Mouse (Mus musculus): ENCODE data around the gene Nell1.

Gene Nell1

DNA sequence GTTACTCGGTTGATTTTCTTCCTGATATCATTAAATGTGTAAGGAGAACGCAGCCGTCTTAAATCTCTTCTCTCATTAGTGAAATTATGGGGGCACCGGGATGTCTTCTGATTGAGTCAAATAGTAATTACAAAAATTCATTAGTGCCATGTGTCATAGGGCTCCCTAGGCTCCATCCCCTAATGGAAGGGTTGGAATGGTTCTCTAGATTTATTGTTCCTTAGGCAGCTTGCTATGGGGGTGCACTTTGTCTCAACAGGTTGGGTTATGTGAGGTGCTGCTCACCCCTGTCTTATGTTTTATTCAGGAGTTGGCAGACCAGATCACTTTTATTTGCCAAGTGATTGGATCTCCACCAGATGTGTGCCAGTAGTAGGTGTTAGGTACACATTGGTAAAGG lies 75.5 kb downstream of the Nell1 start:
- CTCF ChIA-PET: no interaction called here

DNA sequence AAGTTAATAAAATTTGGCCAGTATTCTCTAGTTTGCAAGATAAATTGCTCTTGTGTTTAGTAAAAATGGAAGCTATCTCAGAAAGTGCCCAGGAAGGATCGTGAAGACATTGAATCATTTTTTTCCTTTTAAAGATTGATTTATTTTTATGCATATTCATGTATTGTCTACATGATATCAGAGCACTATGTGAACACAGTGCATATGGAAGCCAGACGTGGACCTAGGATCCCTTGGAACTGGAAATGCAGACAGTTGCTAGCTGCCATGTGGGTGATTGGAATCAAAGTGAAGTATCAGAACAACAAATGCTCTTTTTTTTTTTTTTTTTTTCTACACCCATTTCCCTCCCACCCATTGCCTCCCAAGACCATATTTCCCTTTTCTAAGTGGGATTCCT lies 79.0 kb downstream of the Nell1 start:
- CTCF ChIA-PET: no interaction called here

DNA sequence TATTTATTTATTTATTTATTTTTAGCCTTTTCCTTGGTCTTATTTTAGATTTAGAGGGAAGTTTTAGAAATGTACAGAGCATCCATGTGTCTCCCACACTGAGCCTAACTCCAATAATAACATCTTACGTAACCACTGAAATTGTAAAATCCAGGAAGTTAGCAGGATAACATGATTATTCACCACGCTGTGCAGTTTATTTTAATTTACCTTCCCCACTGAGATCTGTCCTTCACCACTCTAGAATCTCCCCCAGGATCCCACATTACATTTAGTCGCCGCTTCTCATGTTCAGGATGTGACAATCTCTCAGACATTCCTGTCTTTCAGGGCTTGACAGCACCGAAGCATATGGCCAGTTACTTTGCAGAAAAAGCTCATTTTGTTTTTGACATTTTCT lies 119.8 kb downstream of the Nell1 start:
- CTCF ChIA-PET: no interaction called here

- CTCF ChIA-PET: no interaction called here
These were observed 131.1 kb downstream of the Nell1 start for GRCm38 (mm10) chr7:50105612-50106321.

DNA sequence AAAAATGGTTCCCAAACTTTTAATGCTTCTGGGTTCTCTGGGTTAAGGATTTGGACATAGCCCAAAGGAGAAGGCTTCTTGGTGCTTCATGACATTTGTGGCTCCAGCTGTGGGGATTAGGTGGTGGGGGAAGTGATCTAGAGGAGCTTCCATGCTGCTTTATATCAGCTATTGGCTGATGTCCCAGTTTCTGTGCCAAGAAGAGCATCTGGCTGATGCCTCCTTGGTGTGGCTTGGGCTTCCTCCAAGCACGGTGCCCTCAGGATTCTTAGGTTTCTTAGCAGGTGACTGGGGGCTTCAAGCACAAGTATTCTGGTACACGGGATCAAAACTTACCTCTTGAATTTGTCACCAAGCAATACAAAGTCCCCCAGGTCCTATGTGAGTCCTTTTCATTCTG lies 132.6 kb downstream of the Nell1 start:
- CTCF ChIA-PET: no interaction called here

- CTCF ChIA-PET: no interaction called here
These were observed 143.7 kb downstream of the Nell1 start for GRCm38 (mm10) chr7:50118348-50118747.

DNA sequence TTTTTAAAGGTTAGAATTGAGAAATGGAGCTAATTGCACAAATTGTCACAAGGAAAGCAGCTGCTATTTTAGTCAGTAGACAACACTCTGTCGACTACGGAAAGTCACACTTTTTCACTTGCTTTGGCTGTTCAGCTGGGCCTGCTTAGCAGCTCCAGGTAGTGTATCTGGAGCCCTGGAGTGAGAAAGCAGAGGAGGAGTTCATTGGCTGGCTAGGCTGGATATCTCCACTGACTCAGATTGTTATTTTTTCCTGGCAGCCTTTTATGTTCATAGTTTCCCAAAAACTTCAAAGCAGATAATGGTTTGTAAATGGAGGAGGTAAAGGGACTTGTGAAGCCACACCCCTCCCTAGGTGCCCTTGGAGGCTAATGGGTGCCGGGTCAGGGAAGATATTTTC lies 163.0 kb downstream of the Nell1 start:
- CTCF ChIA-PET: no interaction called here

DNA sequence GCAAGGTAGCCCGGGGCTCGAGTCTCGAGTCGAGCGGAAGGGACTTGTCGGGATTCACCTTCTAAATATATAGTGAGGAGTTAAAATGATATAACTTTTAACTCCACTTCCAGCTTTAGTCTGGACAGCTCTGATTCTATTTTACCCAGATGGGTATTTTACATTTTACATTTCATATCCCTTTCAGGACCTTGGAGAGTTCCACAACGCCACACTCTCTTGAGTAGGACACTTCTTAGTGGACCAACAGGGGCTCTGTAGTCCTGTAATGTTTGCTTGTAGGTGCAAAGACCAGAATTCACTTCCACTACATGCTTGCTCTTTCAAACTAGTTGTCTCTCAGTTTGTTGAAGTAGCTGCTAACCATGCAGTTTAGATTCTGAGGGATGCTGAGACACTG lies 174.7 kb downstream of the Nell1 start:
- CTCF ChIA-PET: no interaction called here

DNA sequence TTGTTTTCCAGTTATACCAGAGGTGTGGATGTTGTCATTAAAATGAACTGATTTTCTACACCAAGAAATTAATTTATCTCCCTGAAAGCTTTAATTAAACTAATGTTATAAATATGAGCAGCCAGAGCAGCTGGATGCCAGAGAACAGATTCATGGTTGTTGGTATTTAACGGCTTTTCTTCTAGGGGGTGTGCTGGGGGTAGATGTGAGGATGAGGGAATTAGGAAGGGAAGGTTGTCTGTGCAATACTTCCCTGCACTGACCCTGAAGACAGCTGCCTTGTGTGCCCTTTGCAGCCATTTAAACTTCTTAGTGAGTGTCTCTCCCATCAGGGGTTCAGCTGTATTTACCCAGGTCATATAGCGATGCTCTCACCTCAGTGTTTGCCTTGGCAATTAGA lies 176.2 kb downstream of the Nell1 start:
- CTCF ChIA-PET: no interaction called here

DNA sequence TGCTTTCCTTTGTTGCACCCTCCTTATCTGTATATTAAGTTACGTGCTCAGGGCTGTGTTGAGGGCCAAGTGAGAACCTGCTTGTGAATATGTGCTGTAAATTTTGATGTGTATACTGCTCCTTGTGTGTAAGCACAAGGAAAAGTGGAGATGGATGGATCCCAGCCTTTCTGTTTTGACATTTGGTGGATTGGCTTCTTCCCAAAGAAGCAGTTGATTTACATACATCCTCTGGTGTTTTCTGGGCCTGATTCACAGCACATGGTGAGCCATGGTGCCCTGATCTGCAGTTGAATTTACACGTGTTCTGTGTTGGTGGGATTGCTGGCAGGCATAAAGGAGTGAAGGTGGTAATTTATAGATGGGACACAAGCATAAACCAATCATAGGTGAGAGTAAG lies 179.0 kb downstream of the Nell1 start:
- CTCF ChIA-PET: no interaction called here

DNA sequence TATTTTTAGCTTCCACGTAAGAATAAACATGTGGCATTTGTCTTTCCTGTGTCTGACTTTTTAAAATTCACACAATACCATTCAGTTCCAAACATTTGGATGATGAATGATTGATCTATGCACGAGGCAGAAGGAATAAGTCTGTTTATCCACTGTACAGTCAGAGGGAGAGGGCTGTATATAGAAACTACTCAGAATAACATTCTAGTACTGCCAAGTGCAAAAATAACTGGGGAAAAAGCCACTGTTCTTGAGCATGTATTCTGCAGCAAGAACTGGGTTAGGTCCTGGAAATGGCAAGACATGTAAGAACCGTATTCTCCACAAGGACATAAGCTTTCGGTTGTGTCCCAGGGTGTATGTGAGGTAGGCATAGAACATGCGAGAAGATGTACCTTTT lies 187.9 kb downstream of the Nell1 start:
- CTCF ChIA-PET: no interaction called here

DNA sequence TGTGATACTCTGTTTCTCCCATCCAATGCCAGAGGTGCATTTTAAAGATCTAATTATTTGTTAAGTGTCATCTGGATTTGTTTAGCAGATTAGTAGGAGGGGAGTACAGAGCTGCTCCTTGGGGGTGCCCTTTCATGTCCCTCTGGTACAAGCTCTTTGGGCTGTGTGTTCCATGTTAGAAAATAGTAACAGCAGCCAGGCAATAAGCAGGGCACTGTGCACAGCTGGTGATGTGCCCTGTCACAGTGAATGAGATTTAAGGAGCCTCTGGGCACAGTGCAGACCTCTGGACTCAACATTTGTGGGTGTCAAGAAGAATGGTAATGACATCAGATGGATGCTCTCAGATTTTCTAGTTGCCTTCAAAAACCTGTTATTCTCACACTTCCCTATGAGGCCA lies 194.1 kb downstream of the Nell1 start:
- CTCF ChIA-PET: no interaction called here

DNA sequence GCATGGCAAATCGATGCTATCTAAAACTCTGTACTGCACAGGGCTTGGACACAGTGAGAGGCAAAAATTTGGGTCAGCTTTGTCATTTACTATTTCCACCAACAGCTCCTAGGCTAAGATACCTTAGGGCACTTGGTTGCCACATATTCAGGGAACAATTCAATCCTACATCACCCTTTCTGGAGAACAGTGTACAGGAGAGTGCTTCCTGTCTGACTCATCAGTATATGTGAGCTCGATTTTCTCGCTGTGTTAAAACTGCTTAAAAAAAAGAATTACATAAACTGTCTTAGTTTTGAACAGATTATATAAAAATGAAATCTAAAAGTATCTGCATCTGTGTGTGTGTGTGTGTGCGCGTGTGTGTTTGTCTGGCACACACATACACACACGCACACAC lies 211.6 kb downstream of the Nell1 start:
- CTCF ChIA-PET: no interaction called here

DNA sequence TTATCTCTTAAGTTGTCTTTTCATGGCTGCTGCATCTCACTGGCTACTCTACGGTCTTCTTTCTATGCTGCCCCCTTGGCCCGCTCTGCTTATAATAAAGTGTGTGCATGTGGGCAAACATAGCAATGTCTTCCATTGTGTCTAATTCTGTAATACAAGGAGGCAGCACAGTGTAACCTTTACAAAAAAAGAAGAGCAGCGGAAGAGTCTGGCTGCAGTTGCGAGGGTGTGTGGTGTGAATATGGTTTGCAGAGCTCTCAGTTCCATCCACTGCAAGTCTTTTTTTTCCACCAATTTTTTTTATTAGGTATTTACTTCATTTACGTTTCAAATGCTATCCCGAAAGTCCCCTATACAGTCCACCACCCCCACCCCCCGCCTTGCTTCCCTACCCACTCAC lies 219.3 kb downstream of the Nell1 start:
- CTCF ChIA-PET: no interaction called here

GRCm38 (mm10) chr7:50195080-50195611 lies 220.5 kb downstream of the Nell1 start:
- CTCF ChIA-PET: no interaction called here

DNA sequence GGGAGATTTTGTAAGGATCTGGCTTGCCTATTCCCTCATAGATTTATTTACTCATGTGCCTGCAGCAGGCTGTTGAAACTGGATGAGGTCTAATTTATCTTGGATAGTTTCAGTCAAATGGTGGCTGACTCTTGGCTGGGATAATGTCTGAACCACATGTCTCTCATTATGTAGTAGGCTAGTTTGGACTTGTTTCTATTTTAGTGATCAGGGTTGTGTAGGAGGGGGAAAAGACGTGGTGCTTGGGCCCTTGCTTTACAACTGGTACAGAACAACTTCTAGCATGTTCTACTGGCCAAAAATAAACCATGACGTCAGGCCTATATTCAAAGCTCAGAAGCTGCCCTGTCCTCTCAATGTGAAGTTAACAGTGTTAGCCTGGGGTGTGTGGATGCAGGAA lies 230.6 kb downstream of the Nell1 start:
- CTCF ChIA-PET: no interaction called here

GRCm38 (mm10) chr7:50210678-50211251 lies 236.1 kb downstream of the Nell1 start:
- CTCF ChIA-PET: no interaction called here

DNA sequence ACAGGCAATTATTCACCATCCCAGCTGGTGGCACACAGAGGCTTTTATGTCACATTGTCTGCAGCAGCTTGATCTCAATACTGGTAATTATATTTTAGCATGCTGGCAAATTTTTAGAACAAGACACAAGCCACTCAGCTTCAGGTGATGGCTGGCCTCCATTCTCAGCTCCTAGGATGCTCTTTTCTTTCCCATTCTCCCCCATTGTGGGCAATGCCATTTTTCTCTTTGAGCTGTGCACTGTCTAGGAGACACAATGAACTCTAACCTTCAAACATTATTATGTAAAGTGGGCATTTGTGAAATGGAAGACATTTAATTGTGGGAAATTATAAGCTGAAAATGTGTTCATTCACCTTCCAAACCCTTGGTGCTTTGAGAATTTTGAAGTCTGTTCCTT lies 247.2 kb downstream of the Nell1 start:
- CTCF ChIA-PET: no interaction called here

DNA sequence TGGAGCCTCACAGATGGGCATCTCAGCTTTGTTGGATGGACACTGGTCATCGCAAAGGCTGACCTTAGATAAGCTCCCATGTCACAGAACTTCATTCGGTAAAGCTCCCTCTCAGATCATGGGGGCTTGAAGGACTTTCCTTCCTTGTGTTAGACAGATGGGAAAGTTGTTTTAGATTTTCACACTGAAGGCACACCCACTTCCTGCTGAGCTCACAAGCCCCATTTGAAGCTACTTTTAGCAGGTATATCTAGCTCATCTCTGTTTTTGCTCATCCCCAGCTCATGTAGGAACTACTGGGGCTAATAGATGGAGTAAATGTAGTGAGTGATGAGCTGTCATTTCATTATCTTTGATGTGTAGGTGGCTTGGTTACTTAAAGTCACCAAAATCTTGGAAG lies 252.0 kb downstream of the Nell1 start:
- CTCF ChIA-PET: no interaction called here

DNA sequence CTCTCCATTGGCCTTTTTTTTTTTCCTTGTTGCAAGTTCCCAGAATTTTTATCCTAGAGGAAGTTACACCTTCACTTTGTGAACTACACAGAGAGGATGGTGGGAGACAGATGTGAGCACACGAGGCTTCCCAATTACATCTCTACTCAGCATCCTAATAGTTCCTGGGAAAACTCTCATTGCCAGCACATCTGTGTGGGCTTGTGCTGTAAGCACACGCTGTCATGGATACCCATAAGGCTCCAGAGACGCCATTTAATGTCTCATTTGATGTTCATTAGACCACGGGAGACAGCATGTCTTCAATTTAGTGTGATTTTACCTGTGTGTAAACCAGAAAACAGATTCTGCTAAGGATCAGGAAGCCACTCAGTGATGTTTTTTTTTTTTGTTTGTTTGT lies 253.6 kb downstream of the Nell1 start:
- CTCF ChIA-PET: no interaction called here

GRCm38 (mm10) chr7:50241213-50241612 lies 266.5 kb downstream of the Nell1 start:
- CTCF ChIA-PET: no interaction called here

- CTCF ChIA-PET: no interaction called here
These were observed 267.1 kb downstream of the Nell1 start for GRCm38 (mm10) chr7:50241634-50242273.

DNA sequence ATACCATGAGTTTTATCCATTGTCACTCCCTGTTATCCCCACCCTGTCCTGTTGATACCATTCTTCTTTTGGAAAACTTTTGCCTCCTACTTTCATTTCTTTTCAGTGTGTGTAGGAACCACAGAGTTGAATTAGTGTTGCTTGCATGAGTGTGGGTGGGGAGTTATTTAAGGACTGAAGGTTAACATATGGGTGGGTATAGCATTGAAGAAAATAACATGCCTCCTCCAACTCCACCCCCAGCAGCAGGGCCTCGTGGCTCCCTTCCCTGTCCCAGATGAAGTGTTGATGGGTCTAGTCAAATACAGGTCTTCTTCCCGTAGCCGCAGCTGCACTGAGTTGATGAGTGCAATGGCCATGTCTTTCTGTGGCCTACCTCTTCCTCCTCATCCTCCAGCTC lies 278.5 kb downstream of the Nell1 start:
- CTCF ChIA-PET: no interaction called here

- CTCF ChIA-PET: interaction anchor here (1.0 kb wide), 1 partner anchor 10 kb away, joined by 3 read pairs; no protein-coding TSS in a partner anchor
These were observed 285.4 kb downstream of the Nell1 start for GRCm38 (mm10) chr7:50260016-50260415.
